Mouse (Mus musculus) midbrain, embryonic 16.5 days (tissue): ENCODE data around the gene Gm49342. TPM values are rescaled to one million over a fixed set of nuclear protein-coding genes. Genes with fewer than 3 reads are reported as not detected.

Source experiments
- ATAC-seq: fragments of 200-750 bp; cut with Nextera tagmentation; 2 replicates; pipeline ENCODE4 v1.8.0; 2017; ENCODE audit warnings: moderate TSS enrichment
- H3K27ac ChIP-seq: fragments of 300-500 bp; sonication (generic); 2 replicates; pipeline ENCODE4 v1.5.1; 2014; ENCODE audit warnings: mild to moderate bottlenecking, low read length, mixed read lengths
- H3K27me3 ChIP-seq: fragments of 300-500 bp; sonication (generic); 2 replicates; pipeline ENCODE4 v1.6.1; 2014; ENCODE audit warnings: low read depth, low read length, mixed read lengths; ENCODE audit not compliant: control insufficient read depth, insufficient read depth
- H3K36me3 ChIP-seq: fragments of 300-500 bp; sonication (generic); 2 replicates; pipeline ENCODE4 v1.6.1; 2014; ENCODE audit warnings: mild to moderate bottlenecking, low read length, moderate library complexity, mixed read lengths; ENCODE audit not compliant: control insufficient read depth, insufficient read depth
- H3K4me1 ChIP-seq: fragments of 300-500 bp; sonication (generic); 2 replicates; pipeline ENCODE4 v1.6.1; 2014; ENCODE audit warnings: mild to moderate bottlenecking, low read length, mixed read lengths; ENCODE audit not compliant: control insufficient read depth, insufficient read depth
- H3K4me2 ChIP-seq: fragments of 300-500 bp; sonication (generic); 2 replicates; pipeline ENCODE4 v1.6.1; 2014; ENCODE audit warnings: mild to moderate bottlenecking, low read length, mixed read lengths
- H3K4me3 ChIP-seq: fragments of 300-500 bp; sonication (generic); 2 replicates; pipeline ENCODE4 v1.5.1; 2014; ENCODE audit warnings: low read depth, mild to moderate bottlenecking, low read length, moderate library complexity, mixed read lengths
- H3K9ac ChIP-seq: fragments of 300-500 bp; sonication (generic); 2 replicates; pipeline ENCODE4 v1.6.1; 2014; ENCODE audit warnings: low read depth, low read length, mixed read lengths
- H3K9me3 ChIP-seq: fragments of 300-500 bp; sonication (generic); replicated peaks from 2 replicates; pipeline ENCODE4 v1.6.1; 2014; ENCODE audit warnings: mild to moderate bottlenecking, low read length, mixed read lengths; ENCODE audit not compliant: control insufficient read depth, poor library complexity, severe bottlenecking
- WGBS: fragments of 180-500 bp; shearing (Covaris S2); extraction: QIAGEN DNeasy Blood & Tissue Kit; methylation state at CpG from one replicate; pipeline ENCODE4 v1.1.7; 2014; 5-methylcytosine and 5-hydroxymethylcytosine counted together
- polyA plus RNA-seq: library from polyadenylated mRNA; unstranded; fragments of >200 nt; fragmentation: Nextera tagmentation; extraction: Ambion mirVana; gene quantifications from 2 replicates; pipeline ENCODE4 v1.2.1, GENCODE M21; 2015

Gene Gm49342
- polyA plus RNA-seq, 1 experiment from 2014 or later = not detected

GRCm38 (mm10) chr14:50987668-50988067 lies 43.4 kb downstream of the Gm49342 start:
- Histone ChIP-seq H3K4me2 (no peak overlapping the region), H3K27ac (no peak overlapping the region), H3K9me3 (no peaks in the 10 kb centered on the region), H3K9ac (no peak overlapping the region), H3K4me3 (no peak overlapping the region), H3K36me3 (no peaks in the 10 kb centered on the region), H3K27me3 (no peaks in the 10 kb centered on the region), H3K4me1 (no peaks in the 10 kb centered on the region)
- WGBS = 97% methylated on average over 2 of the region's 2 CpGs
- ATAC-seq = no peak

- 88% methylated on average over 3 of the region's 3 CpGs for WGBS
Measured at GRCm38 (mm10) chr14:50991037-50991436, 46.7 kb downstream of the Gm49342 start.

GRCm38 (mm10) chr14:50997088-50997487 lies 52.8 kb downstream of the Gm49342 start:
- no peaks in the 10 kb centered on the region for H3K9me3 ChIP-seq
- no peak for ATAC-seq
- no peak overlapping the region for H3K27ac ChIP-seq
- H3K4me1 ChIP-seq = no peaks in the 10 kb centered on the region
- 84% methylated on average over 3 of the region's 3 CpGs for WGBS
- no peaks in the 10 kb centered on the region for H3K27me3 ChIP-seq
- no peaks in the 10 kb centered on the region for H3K36me3 ChIP-seq
- no peak overlapping the region for H3K4me3 ChIP-seq
- H3K4me2 ChIP-seq = no peak overlapping the region
- H3K9ac ChIP-seq = no peak overlapping the region

More at GRCm38 (mm10) chr14:50991037-50991436, 46.7 kb downstream of the Gm49342 start:
- Histone ChIP-seq H3K9ac (no peak overlapping the region), H3K4me3 (no peak overlapping the region), H3K4me1 (no peaks in the 10 kb centered on the region), H3K9me3 (no peaks in the 10 kb centered on the region), H3K27ac (no peak overlapping the region), H3K36me3 (no peaks in the 10 kb centered on the region), H3K27me3 (no peaks in the 10 kb centered on the region), H3K4me2 (no peak overlapping the region)
- no peak for ATAC-seq

GRCm38 (mm10) chr14:50997999-50998666 lies 53.8 kb downstream of the Gm49342 start:
- Histone ChIP-seq H3K4me1 (no peaks in the 10 kb centered on the region), H3K27ac (no peak overlapping the region), H3K9ac (no peak overlapping the region), H3K4me2 (no peak overlapping the region), H3K4me3 (no peak overlapping the region), H3K36me3 (no peaks in the 10 kb centered on the region), H3K27me3 (no peaks in the 10 kb centered on the region), H3K9me3 (no peaks in the 10 kb centered on the region)
- 86% methylated on average over 2 of the region's 2 CpGs for WGBS
- ATAC-seq = no peak

- Histone ChIP-seq H3K9me3 (no peaks in the 10 kb centered on the region), H3K36me3 (no peaks in the 10 kb centered on the region), H3K4me3 (no peak within 1 kb of the TSS), H3K27me3 (no peaks in the 10 kb centered on the region), H3K4me2 (no peak within 1 kb of the TSS), H3K27ac (no peak within 1 kb of the TSS), H3K9ac (no peak within 1 kb of the TSS), H3K4me1 (no peaks in the 10 kb centered on the region)
- WGBS = 87% methylated on average over 8 of the region's 8 CpGs
- ATAC-seq = no peak
Measured at GRCm38 (mm10) chr14:51007152-51007801, 63.0 kb downstream of the Gm49342 start, which contains the start of gene Rnase10. TSS of gene Rnase10 (plus strand) at chr14:51007751.

GRCm38 (mm10) chr14:51007914-51008713 lies 63.8 kb downstream of the Gm49342 start:
- ATAC-seq = no peak
- 84% methylated on average over 13 of the region's 13 CpGs for WGBS
- no peak overlapping the region for H3K27ac ChIP-seq
- H3K4me3 ChIP-seq = no peak overlapping the region
- no peaks in the 10 kb centered on the region for H3K4me1 ChIP-seq
- no peaks in the 10 kb centered on the region for H3K36me3 ChIP-seq
- H3K9me3 ChIP-seq = no peaks in the 10 kb centered on the region
- H3K9ac ChIP-seq = no peak overlapping the region
- no peaks in the 10 kb centered on the region for H3K27me3 ChIP-seq
- no peak overlapping the region for H3K4me2 ChIP-seq

- H3K9me3 ChIP-seq = no peaks in the 10 kb centered on the region
- no peak overlapping the region for H3K27ac ChIP-seq
- H3K4me1 ChIP-seq = no peaks in the 10 kb centered on the region
- no peak for ATAC-seq
- no peak overlapping the region for H3K4me3 ChIP-seq
- no peak overlapping the region for H3K4me2 ChIP-seq
- WGBS = 89% methylated on average over 4 of the region's 4 CpGs
- no peaks in the 10 kb centered on the region for H3K36me3 ChIP-seq
- no peaks in the 10 kb centered on the region for H3K27me3 ChIP-seq
- no peak overlapping the region for H3K9ac ChIP-seq
Measured at GRCm38 (mm10) chr14:51008781-51009180, 64.5 kb downstream of the Gm49342 start.

- no peaks in the 10 kb centered on the region for H3K9me3 ChIP-seq
- H3K27ac ChIP-seq = no peak overlapping the region
- no peaks in the 10 kb centered on the region for H3K36me3 ChIP-seq
- ATAC-seq = no peak
- H3K4me1 ChIP-seq = no peaks in the 10 kb centered on the region
- H3K9ac ChIP-seq = no peak overlapping the region
- H3K27me3 ChIP-seq = no peaks in the 10 kb centered on the region
- no peak overlapping the region for H3K4me2 ChIP-seq
- H3K4me3 ChIP-seq = no peak overlapping the region
- WGBS = 91% methylated on average over 6 of the region's 6 CpGs
Measured at GRCm38 (mm10) chr14:51009572-51009971, 65.3 kb downstream of the Gm49342 start.
